Comparison of ENCODE assay signal across 8 mouse cellular contexts in genomic region chr14:37135127-37135593, GRCm38 (mm10). TPM values are rescaled to one million over a fixed set of nuclear protein-coding genes. Genes with fewer than 3 reads are reported as not detected.
DNase-seq lines count a peak whose midpoint lies in the region; ATAC-seq lines count a peak whose summit lies in the region.

Ghitm (minus strand) TSS chr14:37135272.

- under 1% methylated on average over 38 of the region's 38 CpGs for WGBS in heart, embryonic 13.5 days
- WGBS in liver, embryonic 12.5 days (ENCODE audit: insufficient replicate concordance): under 1% methylated on average over 38 of the region's 38 CpGs
- under 1% methylated on average over 38 of the region's 38 CpGs for WGBS in stomach, embryonic 15.5 days

- peaks cover 32% of the 10 kb centered on the region for H3K36me3 ChIP-seq in heart, embryonic 13.5 days
- peaks cover 33% of the 10 kb centered on the region for H3K36me3 ChIP-seq in liver, embryonic 12.5 days
- peaks cover 15% of the 10 kb centered on the region for H3K36me3 ChIP-seq in stomach, embryonic 15.5 days

- H3K9ac ChIP-seq in heart, embryonic 13.5 days: peak within 1 kb of the TSS; percentile 96
- peak within 1 kb of the TSS; percentile 89 for H3K9ac ChIP-seq in liver, embryonic 12.5 days
- peak within 1 kb of the TSS; percentile 68 for H3K9ac ChIP-seq in stomach, embryonic 15.5 days

- H3K27me3 ChIP-seq in heart, embryonic 13.5 days (replicated peaks): no peaks in the 10 kb centered on the region
- H3K27me3 ChIP-seq in liver, embryonic 12.5 days (replicated peaks): no peaks in the 10 kb centered on the region
- H3K27me3 ChIP-seq in stomach, embryonic 15.5 days (replicated peaks): no peaks in the 10 kb centered on the region

- H3K4me1 ChIP-seq in brown adipose tissue, adult 24 weeks (ENCODE audit: control insufficient read depth, insufficient read depth, insufficient read length, low read length): no peaks in the 10 kb centered on the region
- peaks cover 12% of the 10 kb centered on the region for H3K4me1 ChIP-seq in heart, embryonic 13.5 days
- peaks cover 9% of the 10 kb centered on the region for H3K4me1 ChIP-seq in liver, embryonic 12.5 days
- H3K4me1 ChIP-seq in stomach, embryonic 15.5 days: no peaks in the 10 kb centered on the region

- peak within 1 kb of the TSS; percentile 81 for H3K4me2 ChIP-seq in heart, embryonic 13.5 days
- H3K4me2 ChIP-seq in liver, embryonic 12.5 days: peak within 1 kb of the TSS; percentile 69
- peak within 1 kb of the TSS; percentile 60 for H3K4me2 ChIP-seq in stomach, embryonic 15.5 days

- peak; percentile 98 for DNase-seq in CD4-positive, CD25-positive, alpha-beta regulatory T cell, adult 2 months (ENCODE audit: low read depth, low spot score)
- DNase-seq in fat pad, adult 2 months (ENCODE audit: extremely low read depth, low read depth, low spot score): peak; percentile 88
- peak; percentile 97 for DNase-seq in kidney, postnatal 10 days
- peak; percentile 96 to 97 for DNase-seq in natural killer cell, adult 2 months (ENCODE audit: low spot score in 2 of 2)

- H3K4me3 ChIP-seq in brown adipose tissue, adult 24 weeks (ENCODE audit: insufficient read depth, low read depth, low read length): peak within 1 kb of the TSS; percentile 89
- H3K4me3 ChIP-seq in heart, embryonic 13.5 days: peak within 1 kb of the TSS; percentile 97
- peak within 1 kb of the TSS; percentile 88 for H3K4me3 ChIP-seq in liver, embryonic 12.5 days
- H3K4me3 ChIP-seq in stomach, embryonic 15.5 days (replicated peaks): peak within 1 kb of the TSS; percentile 71

- H3K9me3 ChIP-seq in heart, embryonic 13.5 days: no peaks in the 10 kb centered on the region
- no peaks in the 10 kb centered on the region for H3K9me3 ChIP-seq in liver, embryonic 12.5 days (replicated peaks)
- no peaks in the 10 kb centered on the region for H3K9me3 ChIP-seq in stomach, embryonic 15.5 days

- peak; percentile 99 for ATAC-seq in heart, embryonic 13.5 days (ENCODE audit: extremely low read depth, insufficient number of reproducible peaks, low FRiP score, low TSS enrichment)
- ATAC-seq in liver, embryonic 12.5 days: peak; percentile 98
- ATAC-seq in stomach, embryonic 15.5 days (ENCODE audit: insufficient read depth, low FRiP score, low read depth): peak; percentile 100

- peak within 1 kb of the TSS; percentile 81 for H3K27ac ChIP-seq in brown adipose tissue, adult 24 weeks (replicated peaks; ENCODE audit: low read depth, low read length)
- H3K27ac ChIP-seq in heart, embryonic 13.5 days (replicated peaks): peak within 1 kb of the TSS; percentile 93
- H3K27ac ChIP-seq in liver, embryonic 12.5 days: peak within 1 kb of the TSS; percentile 91
- H3K27ac ChIP-seq in stomach, embryonic 15.5 days: peak within 1 kb of the TSS; percentile 90

RNA-seq across cellular contexts. Expression of gene Ghitm, which starts in this region (rescaled TPM):
- 1,037 and 1,094 TPM in 2 replicates for polyA plus RNA-seq in brown adipose tissue, adult 24 weeks (2012; ENCODE audit: insufficient read depth, insufficient read length, missing spikeins)
- 328 and 348 TPM in 2 replicates for polyA plus RNA-seq in heart, embryonic 13.5 days (2015; fragmentation: Nextera tagmentation; extraction: Ambion mirVana)
- 253 and 263 TPM in 2 replicates for polyA plus RNA-seq in liver, embryonic 12.5 days (2016; fragmentation: Nextera tagmentation; extraction: Ambion mirVana)
- polyA plus RNA-seq in stomach, embryonic 15.5 days (2015; fragmentation: Nextera tagmentation; extraction: Ambion mirVana): 221 and 233 TPM in 2 replicates

Comparison
In these comparisons a context has a peak if more than half of its experiments do, and no peak if none do; other contexts are left out.
1. Peak in every context shown above with its lines: DNase-seq, ATAC-seq, H3K4me3 ChIP-seq and H3K27ac ChIP-seq.